Mouse (Mus musculus) stomach, postnatal 0 days (tissue): ENCODE measurements around the gene Atp6v1b1.

Experiments
- CTCF ChIP-seq: IDR thresholded peaks from 2 replicates; pipeline ENCODE4 v1.5.1; 2016; ENCODE audit warnings: antibody characterized with exemption, low read depth, mild to moderate bottlenecking, moderate library complexity
- EP300 ChIP-seq: optimal IDR thresholded peaks from 2 replicates; pipeline ENCODE3; 2016; ENCODE audit warnings: antibody characterized with exemption

GRCm38 (mm10) chr6:83762344-83762743 is 19.6 kb downstream of the Atp6v1b1 start, which contains the start of gene Ankrd53:
- TF ChIP-seq CTCF (no peak), EP300 (no peak)
